Mouse (Mus musculus): ENCODE measurements around the gene Sufu.

Sufu gene

GRCm38 (mm10) chr19:46396686-46397435, at the start of gene Sufu:
TSS of gene Sufu (plus strand) at chr19:46396896.
- DNase-seq: peak; percentile 99 to 100

GRCm38 (mm10) chr19:46347146-46347545, 49.5 kb upstream of the Sufu start:
- no peak for DNase-seq

- DNase-seq: peak in 1 of 2 experiments; percentile 63
These were observed 48.6 kb upstream of the Sufu start for GRCm38 (mm10) chr19:46347936-46348668.

- DNase-seq: peak; percentile 92 to 94
These were observed 47.8 kb upstream of the Sufu start for GRCm38 (mm10) chr19:46348761-46349458.

GRCm38 (mm10) chr19:46349550-46349949, 47.1 kb upstream of the Sufu start:
- no peak for DNase-seq

GRCm38 (mm10) chr19:46350168-46350932, 46.3 kb upstream of the Sufu start, which contains the start of gene 2310034G01Rik:
TSS of gene 2310034G01Rik (minus strand) at chr19:46350302.
- peak; percentile 74 to 77 for DNase-seq

- DNase-seq: peak; percentile 96 to 97
These were observed 40.0 kb upstream of the Sufu start for GRCm38 (mm10) chr19:46356701-46357138.

- peak in 1 of 2 experiments; percentile 44 for DNase-seq
These were observed 39.1 kb upstream of the Sufu start for GRCm38 (mm10) chr19:46357344-46358280.

GRCm38 (mm10) chr19:46358381-46358780, 38.3 kb upstream of the Sufu start:
- DNase-seq: no peak

- DNase-seq: peak; percentile 56 to 70
These were observed 34.6 kb upstream of the Sufu start for GRCm38 (mm10) chr19:46362104-46362503.

GRCm38 (mm10) chr19:46363294-46364009, 33.2 kb upstream of the Sufu start:
- DNase-seq: no peak

GRCm38 (mm10) chr19:46367798-46368590, 28.7 kb upstream of the Sufu start:
- no peak for DNase-seq

- DNase-seq: peak; percentile 80 to 81
These were observed 27.5 kb upstream of the Sufu start for GRCm38 (mm10) chr19:46369204-46369603.

- DNase-seq: peak; percentile 44 to 47
These were observed 22.1 kb upstream of the Sufu start for GRCm38 (mm10) chr19:46374477-46375088.

- DNase-seq: peak; percentile 83
These were observed 21.2 kb upstream of the Sufu start for GRCm38 (mm10) chr19:46375489-46375888.

GRCm38 (mm10) chr19:46375891-46376290, 20.8 kb upstream of the Sufu start:
- no peak for DNase-seq

- no peak for DNase-seq
These were observed 14.4 kb upstream of the Sufu start for GRCm38 (mm10) chr19:46382275-46382674.

GRCm38 (mm10) chr19:46389872-46390271, 6.8 kb upstream of the Sufu start:
- DNase-seq: peak; percentile 39 to 58

GRCm38 (mm10) chr19:46392018-46392417, 4.7 kb upstream of the Sufu start:
- DNase-seq: peak; percentile 55 to 59

All from cerebellum, postnatal 10 days (tissue).